Mouse (Mus musculus): Measurements from ENCODE around the gene Tsr3.

Tsr3 gene

DNA sequence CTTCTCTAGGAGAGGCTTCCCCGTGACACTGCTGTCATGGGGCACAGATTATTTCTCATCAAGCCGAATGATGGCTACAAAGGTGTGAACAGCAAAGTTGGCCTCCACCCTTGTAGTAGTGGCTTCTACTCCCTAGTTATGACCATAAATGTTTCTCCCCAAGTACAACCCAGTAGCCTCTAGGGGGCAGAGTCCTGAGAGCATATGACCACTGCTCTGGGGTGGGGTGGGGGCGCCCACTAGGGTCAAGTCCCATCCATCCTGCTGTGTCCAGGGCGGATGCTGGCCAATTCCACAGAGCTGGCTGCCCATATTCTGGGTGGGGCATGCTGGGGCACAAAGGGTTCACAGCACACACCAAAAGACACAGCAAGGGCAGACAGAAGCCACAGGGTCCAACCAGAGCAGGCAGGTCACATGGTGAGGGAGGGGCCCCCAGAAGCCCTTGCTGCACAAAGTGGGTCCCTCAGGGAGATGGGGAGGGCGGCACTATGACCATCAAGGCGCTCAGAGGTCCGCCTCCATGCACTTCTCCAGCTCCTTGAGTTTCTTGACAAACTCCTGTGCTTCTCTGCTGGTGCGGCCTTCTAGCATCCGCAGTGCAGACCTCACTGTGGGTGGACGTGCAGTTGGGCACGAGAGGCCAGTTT lies 3.3 kb downstream of the Tsr3 start:
- DNase-seq (ENCODE audit: low spot score) = no peak

DNA sequence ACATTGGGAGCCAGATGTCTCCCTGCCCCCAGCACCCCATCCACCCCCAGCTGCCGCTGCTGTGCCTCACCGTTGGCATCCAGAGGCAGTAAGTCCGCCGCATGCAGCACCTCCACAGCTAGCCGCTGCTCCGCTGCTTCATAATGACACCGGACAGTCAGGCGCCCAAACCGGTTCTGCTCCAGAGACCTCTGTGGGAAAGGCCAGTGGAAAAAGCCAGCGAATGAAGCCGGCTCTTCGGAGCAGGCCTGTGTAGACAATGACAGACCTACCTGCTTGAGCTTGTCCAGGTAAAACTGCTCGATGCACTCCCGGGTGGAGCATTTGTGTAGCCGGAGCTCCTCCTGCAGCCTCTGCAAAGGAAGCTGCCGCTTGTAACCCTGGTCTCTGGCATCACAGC lies 4.3 kb downstream of the Tsr3 start:
- no peak for DNase-seq (ENCODE audit: low spot score)

DNA sequence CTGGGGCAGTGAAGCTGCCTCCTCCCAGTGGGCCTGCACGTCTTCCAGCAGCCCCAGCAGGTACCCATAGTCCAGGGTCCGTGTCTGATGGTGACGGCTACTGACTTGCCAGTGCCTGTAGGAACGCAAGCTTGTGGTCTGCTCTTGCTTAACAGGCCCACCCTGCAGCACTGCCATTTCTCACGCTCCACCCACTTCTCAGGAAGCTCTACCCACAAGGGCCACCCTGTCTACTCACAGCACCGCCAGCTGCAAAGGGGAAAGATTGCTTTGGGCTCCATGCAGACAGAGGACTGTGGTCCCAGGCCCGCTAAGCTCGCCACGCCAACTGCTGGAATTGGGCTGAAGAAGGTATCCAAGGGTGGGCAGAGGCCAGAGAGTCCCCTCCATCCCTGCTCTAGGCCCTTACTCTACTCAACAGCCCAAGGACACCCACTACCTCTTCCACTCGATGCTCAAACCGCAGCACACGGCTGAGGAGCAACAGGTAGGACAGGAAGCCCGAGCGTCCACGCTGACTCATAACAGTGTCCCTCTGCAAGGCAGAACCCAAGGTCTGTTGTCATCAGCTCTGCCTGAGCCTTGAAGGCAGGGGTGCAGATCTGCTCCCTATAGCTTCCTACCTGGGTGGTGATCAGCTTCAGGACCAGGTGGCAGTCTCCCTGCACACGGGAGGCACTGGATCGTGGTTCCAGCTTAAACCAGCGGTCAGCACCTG lies 8.2 kb downstream of the Tsr3 start:
- DNase-seq (ENCODE audit: low spot score) = peak; percentile 32

DNA sequence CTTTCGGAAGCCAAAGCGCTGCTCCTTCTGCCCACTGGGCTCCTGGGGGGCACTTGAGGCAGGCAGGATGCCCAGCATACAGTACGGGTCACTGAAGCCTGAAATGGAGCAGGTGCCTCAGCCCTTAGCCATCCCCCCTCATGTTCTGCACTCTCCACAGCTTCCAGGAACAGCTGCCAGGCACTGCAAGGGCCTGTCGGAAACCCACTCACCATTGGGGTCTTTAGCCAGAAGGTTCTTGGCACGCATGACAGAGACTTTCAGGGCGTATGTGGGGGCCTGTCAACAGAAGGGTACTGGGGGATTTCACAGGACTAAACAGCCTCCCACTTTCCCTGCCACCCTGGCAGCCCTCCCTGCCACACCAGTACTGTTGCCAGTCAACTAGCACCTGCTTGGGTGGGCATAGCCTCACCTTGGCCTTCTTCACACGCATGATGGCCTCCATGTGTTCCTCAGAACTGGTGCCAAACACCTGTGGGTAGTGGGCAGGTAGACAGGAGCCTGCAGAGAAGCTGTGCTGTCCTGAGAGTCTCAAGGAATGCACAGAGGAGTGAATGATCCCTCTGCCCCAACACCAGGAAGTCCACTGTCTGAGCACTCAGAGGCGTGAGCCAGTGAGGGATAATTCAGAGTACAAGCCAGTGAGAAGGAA lies 10.3 kb downstream of the Tsr3 start:
- no peak for DNase-seq (ENCODE audit: low spot score)

DNA sequence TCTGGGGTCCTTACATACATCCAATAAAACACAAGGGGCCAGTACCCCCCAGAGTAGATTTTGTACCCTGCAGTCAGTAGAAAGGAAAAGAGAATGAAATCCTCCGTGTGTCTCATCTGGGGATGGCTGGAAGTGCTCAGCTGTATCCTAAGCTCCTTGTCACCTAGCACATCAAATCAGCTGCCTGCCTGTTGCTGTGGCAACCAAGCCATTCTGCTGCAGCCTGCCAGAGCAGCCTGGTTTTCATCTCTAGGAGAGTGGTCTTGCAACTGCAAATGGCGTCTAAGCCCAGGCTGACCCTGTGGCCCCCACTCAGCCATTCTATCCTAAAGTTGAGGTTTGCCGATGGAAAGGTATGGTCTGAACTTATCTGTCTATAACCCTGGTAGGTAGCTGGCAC lies 12.7 kb downstream of the Tsr3 start:
- DNase-seq (ENCODE audit: low spot score) = no peak

DNA sequence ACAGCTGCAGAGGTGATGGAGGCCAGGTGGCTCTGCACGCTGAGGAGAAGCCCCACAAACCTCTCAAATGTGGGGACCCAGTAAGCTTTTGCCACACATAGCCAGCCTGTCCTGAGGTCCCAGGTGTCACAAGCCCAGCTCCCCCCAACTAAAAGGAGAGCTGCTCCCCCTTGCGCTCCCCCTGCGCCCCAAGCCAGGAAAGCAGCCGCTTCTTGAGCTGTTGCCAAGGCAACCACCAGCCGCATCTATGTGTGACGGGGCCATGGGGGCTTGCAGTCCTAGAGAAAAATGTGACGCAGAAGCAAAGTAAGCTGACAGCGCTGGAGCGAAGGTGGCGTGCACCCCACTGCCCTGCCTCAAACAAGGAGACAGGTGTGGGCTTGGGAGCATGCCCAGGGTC lies 13.8 kb downstream of the Tsr3 start:
- DNase-seq (ENCODE audit: low spot score) = peak; percentile 29

DNA sequence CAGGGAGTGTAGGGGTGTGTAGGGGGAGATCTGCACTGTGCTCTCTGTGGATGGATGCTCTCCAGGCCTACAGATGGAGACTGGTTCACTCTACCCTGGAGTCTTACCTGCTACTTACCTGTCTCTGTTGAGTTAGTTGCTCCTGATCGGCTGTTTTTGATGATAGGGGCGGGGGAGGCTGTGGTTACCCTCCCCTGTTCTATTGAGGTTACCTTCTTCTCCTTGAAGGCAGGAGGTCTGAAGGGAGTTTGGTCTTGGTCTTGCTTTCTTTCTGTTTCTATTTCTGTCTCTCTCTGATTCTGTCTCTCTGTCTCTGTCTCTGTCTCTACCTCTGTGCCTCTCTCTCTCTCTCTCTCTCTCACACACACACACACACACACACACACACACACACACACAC lies 15.1 kb downstream of the Tsr3 start:
- DNase-seq (ENCODE audit: low spot score) = peak; percentile 49

DNA sequence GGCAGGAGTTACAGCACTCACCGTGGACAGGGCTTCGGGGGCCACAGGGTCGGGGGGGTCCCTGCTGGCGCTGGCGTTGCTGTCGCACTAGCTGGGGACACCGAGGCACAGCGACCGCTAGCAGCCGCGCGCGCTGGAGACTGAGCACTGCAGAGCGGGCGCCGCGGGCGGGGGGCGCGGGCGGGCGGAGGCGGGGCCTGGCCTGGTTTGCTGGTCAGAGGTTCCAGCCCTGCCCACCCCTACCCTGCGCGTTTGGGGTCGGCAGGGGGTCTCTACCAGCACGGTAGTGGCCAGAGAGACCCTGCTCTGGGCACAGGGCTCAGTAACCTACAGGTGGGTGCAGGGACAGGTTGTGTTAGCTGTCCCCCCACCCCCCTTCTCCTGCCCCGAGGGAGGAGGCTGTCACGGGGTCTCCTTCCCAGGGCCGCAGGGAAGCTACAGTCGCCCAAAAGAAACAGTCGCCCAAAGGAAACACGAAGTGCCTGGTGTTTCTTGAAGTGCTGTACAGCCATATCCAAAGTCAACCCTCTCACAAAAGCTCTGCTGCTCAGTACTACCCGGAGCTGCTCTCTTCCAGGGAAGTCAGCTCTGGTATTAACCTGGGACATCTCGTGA lies 16.3 kb downstream of the Tsr3 start, which contains the start of gene Baiap3:
Baiap3 (minus strand) TSS at position 225 of the 615 bp plus-strand sequence.
- no peak for DNase-seq (ENCODE audit: low spot score)

DNA sequence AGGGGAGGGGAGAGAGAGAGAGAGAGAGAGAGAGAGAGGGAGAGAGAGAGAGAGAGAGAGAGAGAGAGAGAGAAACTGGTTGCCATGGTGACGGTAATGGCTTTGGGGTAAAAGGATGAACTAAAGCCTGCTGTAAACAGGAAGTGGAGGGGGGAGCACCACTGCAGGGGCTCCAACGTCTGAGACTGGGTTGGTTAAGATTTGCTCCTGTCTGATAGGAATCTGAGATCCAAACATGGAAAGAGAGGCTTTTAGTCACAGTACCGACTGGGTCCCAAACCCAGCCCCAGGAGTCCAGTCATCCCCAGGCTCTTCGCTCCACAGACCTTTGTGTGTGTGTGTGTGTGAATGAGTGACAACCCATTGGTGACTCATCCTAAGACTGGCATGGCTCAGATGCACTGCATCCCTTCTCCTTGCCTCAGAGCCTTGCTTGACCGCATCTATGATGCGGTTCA lies 17.9 kb downstream of the Tsr3 start:
- peak; percentile 70 for DNase-seq (ENCODE audit: low spot score)

DNA sequence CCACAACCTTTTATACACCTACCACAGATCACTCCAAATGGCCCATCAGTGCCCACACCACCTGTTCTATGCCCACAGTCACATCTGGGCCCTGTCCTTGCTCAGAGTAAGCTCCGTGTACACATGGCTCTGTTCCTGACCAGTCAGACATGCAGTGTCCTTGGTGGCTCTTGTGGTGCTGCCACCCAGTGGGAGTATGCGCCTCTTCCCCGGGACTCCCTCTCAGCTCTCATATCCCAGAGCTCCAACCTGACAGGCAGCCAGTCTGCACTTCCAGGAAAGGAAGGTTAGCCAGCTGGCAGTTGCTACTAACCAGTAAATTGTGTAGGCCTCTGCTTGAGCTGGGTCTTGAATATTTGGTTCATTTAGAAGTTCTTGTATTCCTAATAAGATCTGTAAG lies 24.5 kb downstream of the Tsr3 start:
- DNase-seq (ENCODE audit: low spot score) = no peak

DNA sequence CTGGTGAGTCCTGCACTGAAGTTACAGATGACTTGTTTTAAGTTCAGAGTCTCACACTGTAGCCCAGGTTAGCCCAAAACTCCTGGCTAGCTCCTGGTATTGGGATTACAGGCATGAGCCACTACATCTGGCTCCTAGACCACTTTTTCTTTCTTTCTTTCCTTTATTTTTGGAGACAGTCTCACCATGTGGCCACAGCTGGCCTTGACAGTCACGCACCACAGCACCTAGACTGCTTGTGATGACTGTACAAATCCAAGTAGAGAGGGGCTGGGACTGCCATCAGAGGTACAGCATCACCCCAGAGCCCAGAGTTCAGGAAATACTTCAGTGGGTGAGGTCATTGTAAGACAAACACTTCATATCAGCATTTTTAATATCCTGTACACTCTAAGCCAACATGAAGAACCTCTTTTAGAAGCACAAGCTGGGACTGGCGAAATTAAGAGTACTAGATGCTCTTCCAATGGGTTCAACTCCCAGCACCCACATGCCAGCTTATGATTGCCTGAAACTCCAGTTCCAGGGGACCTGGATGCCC lies 30.9 kb downstream of the Tsr3 start:
- DNase-seq (ENCODE audit: low spot score) = no peak

DNA sequence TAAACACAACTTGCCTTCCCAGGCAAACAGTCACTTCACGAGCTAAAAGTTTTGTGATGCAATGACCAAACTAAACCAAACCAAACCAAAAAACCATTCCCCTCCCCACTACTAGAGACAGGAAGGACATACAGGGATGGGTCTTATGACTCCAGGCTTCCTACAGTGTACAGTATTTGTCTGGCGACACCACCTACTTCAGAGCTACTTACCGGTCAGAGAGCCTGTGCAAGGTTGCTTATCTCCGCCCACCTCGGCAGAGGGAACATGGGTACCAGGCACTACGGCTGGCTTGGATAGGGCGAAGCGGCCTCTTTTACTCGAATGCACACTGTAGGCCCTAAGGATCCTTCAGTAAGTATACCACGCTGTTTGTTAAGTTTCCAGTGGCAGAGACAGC lies 32.4 kb downstream of the Tsr3 start:
- no peak for DNase-seq (ENCODE audit: low spot score)

DNA sequence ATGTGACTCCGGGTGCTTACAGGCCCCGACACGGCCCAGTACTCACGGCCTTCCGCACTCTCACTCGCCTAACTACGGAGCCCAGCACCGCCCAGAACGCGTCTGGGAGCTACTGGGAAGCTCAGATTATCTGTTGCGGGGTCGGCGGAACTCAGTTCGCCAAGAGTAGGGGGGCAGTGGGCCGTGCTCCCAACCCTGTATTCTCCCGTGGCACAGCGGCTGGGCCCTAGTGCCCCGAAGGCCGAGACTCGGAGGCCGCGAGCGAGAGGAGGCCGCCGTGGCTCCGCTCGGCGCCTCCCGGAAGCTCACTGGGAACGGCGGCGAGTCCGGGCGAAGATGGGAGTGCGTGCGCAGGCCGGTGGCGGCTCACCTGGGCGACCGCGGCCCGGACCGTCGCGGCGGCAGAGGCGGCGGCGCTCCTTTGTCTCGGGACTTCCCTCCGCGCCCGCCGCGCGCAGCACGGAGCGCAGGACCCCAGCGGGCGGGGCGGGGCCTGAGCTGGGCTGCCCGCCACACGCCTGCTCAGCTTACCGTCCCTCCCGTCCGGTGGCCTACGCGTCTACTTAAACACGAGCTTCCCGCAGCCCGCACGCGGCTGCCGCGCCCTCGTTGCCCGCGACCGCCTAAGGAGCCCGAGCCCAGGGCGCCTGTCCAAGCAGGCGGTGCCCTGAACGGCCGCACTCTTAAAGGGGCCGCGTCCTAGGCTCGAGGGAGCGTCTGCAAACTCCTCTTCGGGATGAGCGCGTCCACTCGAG lies 33.2 kb downstream of the Tsr3 start:
- peak; percentile 87 for DNase-seq (ENCODE audit: low spot score)

DNA sequence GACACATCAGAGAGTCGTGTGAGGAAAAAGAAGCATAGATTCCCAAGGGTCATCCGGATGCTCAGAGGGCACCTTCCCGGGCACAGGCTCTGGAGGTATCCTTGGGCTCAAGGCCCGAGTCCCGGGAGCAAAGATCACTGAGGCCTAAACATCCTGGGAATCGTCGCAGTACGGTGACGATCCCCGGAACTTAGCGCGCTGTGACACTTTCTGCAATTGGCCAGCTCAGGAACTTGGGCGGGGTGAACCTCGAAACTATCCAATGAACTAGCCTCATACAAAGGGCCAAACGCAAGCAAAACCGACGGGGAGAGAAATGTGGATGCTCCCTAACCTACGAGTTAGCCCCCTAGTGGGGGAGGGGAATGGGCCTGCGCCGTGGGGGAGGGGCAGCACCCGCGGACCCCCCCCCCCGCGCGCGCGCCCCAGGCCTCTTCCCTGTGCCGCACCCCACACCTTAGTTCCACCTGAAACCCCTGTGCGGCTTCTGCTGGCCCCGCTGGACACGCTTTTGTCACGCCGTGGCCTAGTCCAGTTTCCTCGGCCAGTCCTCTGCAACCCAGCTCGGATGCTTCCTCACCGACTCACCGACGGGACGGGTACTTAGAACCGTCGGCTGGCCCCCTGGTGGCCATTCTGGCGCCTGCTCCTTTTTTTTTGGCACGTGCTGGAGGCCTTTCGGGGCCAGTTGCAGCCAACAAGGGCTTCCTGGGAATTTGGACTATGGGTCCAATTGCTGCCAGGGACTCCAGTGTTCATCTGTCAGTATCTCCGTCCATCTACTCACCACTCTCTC lies 33.9 kb downstream of the Tsr3 start:
- DNase-seq (ENCODE audit: low spot score) = peak; percentile 93

DNA sequence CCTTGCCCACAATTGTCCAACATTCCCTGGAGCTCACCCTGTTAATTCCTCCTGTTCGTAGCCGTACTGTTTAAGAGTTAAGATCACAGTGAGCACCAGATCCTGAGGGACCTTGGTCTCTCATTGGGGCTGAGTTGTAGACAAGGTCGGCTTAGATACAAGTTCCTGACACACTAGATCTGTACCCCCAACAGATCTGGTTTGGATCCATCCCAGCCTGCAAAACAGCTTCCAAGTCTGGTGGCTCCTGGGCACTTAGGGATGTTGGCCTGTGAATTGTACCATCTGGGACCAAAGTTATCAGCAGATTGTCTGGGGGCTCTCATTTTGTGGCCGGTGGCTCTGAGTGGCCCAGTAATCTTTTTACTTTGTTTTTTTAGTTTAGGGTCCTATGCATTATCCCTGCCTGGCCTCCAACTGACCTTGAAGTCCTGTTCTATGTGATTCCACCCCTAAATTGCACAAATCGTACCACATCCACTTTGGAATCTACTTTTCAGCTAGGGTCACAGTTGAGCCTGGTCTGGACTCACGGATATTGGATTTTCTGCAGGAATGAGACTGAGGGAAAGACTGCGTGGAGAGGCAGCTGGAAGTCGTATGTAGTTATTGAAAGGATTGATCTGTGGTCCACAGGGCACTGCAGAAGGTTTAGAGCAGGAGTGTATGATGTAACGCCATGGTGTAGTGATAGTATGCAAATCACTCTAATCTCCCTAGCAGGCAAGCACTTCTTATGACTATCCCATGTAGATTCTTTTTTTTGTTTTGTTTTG lies 34.8 kb downstream of the Tsr3 start, which contains the start of gene Ube2i:
Ube2i (minus strand) TSS at position 52 of the 776 bp plus-strand sequence.
- DNase-seq (ENCODE audit: low spot score) = no peak

DNA sequence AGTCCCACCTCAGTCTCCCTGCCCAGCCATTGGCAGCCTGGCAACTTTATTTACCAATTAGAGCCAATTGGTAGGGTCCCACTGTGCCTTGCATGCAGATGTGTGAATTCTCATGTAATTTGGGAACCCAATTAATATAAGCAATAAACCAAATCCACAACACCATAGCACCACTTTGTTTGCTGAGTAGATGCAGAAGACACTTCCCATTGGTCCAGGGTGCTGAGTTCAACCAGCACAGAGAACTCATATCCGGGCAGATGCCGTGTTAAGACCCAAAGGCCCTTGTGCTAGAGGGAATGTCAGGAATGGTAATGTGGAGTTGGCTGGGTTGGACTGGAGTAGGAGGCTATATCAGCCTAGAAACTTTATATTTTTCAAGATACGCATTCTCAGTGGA lies 35.9 kb downstream of the Tsr3 start:
- no peak for DNase-seq (ENCODE audit: low spot score)

DNA sequence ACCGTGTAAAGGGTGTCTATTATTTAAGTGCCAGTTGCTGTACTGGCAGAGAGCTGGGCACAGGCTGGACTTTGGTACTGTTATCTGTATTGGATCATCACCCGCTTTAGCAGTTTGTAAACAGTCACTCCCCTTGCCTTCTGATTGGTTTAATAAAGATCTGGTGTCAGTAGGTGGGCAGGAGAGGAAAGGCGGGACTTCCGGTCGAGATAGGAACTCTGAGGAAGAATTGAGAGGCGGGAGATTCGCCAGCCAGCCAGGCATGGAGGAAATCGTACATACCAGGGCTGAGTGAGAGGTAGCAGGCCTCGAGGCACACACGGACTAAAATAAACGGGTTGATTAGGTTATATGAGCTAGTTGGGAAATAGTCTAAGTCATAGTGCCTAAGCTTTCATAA lies 42.2 kb downstream of the Tsr3 start:
- DNase-seq (ENCODE audit: low spot score) = peak; percentile 49

DNA sequence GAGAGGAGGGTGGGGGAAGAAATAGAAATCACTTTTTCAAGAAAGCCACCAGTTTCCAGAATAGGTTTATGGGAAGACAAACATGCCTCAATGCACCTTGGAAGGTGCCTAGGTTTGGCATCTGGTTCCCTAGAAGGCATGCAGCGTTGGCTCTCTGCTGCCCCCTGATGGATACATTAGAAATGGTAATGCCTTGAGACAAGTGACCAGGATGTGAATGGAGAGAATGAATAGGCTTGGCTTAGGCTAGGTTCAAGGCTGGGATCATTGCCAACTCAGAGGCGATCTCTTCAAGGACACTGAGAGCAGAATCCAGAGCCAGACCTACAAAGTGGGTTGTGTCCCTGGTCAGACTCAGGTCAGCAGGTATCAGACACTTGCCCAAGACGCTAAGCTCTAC lies 45.1 kb downstream of the Tsr3 start:
- peak; percentile 70 for DNase-seq (ENCODE audit: low spot score)

DNA sequence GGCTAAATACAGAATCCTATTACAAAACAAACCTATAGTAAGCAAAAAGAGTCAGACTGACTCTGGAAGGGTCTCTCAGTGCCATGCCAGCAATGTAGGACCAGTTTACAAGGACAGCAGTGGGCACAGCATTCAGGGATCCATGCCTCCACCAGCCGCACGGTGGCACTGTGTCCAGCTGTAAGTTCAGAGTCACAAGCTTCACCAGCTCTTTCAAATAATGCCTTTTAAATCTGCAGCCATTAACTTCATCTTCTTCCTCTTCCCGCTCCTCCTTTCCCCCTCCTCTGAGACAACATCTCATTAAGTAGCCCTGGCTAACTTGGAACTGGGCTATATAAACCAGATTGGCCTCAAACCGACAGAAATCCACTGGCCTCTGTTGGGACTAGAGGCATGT lies 48.9 kb downstream of the Tsr3 start:
- peak; percentile 25 for DNase-seq (ENCODE audit: low spot score)

DNA sequence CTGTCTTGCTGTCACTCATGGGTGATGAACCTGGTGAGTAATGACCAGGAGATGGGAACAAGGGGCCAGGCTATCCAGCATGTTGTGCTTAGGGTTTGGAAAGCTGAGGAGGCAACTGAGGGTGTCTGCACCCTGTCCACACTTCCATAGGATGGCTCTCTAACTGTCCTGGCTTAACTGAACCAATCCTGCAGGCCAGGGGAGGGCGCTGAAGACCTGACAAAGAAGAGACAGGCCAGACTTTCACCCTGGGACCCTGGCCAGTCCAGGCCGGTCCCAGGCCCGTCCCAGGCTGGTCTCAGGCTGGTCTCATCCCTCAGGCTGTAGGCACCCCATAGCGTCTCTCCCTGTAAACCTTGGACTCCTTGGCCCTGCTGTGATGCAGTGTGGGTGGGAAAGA lies 50.4 kb downstream of the Tsr3 start:
- DNase-seq (ENCODE audit: low spot score) = no peak

Data from T-cell, adult 2 months (primary cell).